Mouse (Mus musculus): ENCODE measurements at regions not wholly inside any gene's neighbourhood (a gene's known extent, or its start where the extent isn't known, plus 50 kb on each side); places are given as distances from the start of the nearest gene placed in this dataset.

DNA sequence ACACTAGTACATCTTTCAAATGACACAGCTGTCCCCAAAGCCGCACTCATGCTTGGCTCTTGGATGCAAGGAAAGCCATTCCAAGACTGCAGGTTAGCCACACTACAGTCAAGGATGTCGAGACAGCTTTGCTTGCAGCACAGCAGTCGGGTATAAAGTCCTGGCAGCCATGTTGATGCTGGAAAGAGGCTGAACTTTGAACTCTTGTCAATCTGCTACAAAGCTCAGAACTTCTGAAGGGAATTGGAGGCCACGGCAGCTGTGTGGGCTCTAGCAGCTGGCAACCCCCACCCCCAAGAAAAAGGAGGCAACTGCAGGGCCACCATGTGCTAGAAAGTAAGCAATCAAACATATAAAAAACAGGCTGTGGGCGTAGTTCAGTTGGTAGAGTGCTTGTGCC, 90.0 kb upstream of the Zcchc2 start:
- WGBS, result 85% methylated on average over 5 of the region's 5 CpGs
- no peak overlapping the region for H3K4me3 ChIP-seq (replicated peaks; ENCODE audit: insufficient read depth, low read depth, low read length)
- H3K27me3 ChIP-seq (ENCODE audit: control insufficient read depth, insufficient read depth, low read length), result no peaks in the 10 kb centered on the region
- H3K27ac ChIP-seq (ENCODE audit: insufficient read depth, low read length), result no peak overlapping the region
- peaks cover 8% of the 10 kb centered on the region; the same call in 1 of the 2 replicates for H3K4me1 ChIP-seq (ENCODE audit: control insufficient read depth, insufficient read depth, low read length)
- no peak for TF ChIP-seq CTCF (IDR thresholded peaks at IDR 0.05; ENCODE audit: borderline replicate concordance, insufficient read depth, low read depth, low read length)
- no peak for TF ChIP-seq POLR2A (IDR thresholded peaks at IDR 0.05; ENCODE audit: borderline replicate concordance, insufficient read depth, low read length)
- no peak for DNase-seq

DNA sequence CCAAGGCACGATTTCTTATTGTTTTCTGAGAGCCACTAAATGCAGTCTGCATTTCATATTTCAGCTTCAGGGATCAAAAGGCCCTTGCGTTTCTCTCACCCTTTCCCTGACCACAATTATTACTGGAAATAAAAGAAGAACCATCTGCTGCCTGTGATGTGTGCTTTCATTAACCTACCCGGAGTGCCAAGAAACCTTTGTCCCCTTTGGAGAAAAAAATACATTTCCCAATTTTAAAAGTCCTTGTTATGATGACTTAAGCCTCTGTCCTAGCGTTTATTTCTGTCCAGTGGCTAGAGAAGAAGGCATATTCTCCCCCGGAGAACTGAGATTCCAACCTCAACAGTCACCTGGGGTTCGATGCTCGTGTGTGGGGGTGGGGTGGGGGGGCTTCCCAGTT, 89.3 kb upstream of the Zcchc2 start:
- 72% methylated on average over 7 of the region's 7 CpGs for WGBS

DNA sequence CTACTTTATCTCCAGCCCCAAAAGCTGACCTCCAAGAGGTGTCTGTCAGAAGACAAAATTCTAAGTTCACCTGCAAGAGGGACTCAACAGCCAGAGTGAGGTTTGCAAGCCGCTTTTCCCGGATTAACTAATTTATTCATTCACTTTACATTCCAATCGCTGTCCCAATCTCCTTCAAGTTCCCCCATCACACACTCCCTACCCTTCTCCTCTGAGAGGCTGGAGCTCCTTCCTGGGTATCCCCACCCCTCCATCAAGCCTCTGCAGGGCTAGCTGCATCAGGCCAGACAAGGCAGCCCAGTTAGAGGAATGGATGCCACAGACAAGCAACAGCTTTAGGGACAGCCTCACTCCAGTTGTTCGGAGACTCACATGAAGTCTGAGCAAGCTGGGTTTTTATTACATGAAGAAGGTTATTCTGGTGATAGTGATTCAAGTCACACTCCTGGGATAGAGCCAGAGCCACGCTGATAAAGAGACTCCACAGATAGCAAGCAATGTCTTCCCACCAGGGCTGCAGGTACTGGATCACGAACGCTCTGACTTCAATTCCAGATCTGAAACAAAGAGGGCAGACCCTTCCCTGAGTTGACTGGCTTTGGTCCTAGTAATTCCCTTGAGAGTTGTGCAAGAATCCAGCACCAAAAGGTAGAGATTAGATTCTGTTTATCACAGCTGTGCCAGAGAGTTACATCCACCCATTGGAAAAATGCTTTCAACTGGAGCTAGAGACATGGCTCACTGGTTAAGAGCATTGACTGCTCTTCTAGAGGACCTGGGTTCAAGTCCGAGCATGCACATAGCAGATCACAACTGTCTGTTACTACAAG, 86.7 kb upstream of the Zcchc2 start:
- Histone ChIP-seq H3K27me3 (ENCODE audit: control insufficient read depth, insufficient read depth, low read length) (no peaks in the 10 kb centered on the region), H3K4me3 (replicated peaks; ENCODE audit: insufficient read depth, low read depth, low read length) (no peak overlapping the region), H3K4me1 (ENCODE audit: control insufficient read depth, insufficient read depth, low read length) (peaks cover 22% of the 10 kb centered on the region), H3K27ac (ENCODE audit: insufficient read depth, low read length) (no peak overlapping the region)
- no peak for DNase-seq
- WGBS, result 92% methylated on average over 8 of the region's 8 CpGs
- TF ChIP-seq POLR2A (IDR thresholded peaks at IDR 0.05; ENCODE audit: borderline replicate concordance, insufficient read depth, low read length) (no peak), CTCF (IDR thresholded peaks at IDR 0.05; ENCODE audit: borderline replicate concordance, insufficient read depth, low read depth, low read length) (no peak)

More for the DNA sequence above, 89.3 kb upstream of the Zcchc2 start:
- Histone ChIP-seq H3K27ac (ENCODE audit: insufficient read depth, low read length) (no peak overlapping the region), H3K27me3 (ENCODE audit: control insufficient read depth, insufficient read depth, low read length) (no peaks in the 10 kb centered on the region), H3K4me3 (replicated peaks; ENCODE audit: insufficient read depth, low read depth, low read length) (no peak overlapping the region), H3K4me1 (ENCODE audit: control insufficient read depth, insufficient read depth, low read length) (peaks cover 7% of the 10 kb centered on the region; the same call in 1 of the 2 replicates)
- DNase-seq, result no peak
- TF ChIP-seq CTCF (IDR thresholded peaks at IDR 0.05; ENCODE audit: borderline replicate concordance, insufficient read depth, low read depth, low read length), result no peak
- TF ChIP-seq POLR2A (IDR thresholded peaks at IDR 0.05; ENCODE audit: borderline replicate concordance, insufficient read depth, low read length), result no peak

DNA sequence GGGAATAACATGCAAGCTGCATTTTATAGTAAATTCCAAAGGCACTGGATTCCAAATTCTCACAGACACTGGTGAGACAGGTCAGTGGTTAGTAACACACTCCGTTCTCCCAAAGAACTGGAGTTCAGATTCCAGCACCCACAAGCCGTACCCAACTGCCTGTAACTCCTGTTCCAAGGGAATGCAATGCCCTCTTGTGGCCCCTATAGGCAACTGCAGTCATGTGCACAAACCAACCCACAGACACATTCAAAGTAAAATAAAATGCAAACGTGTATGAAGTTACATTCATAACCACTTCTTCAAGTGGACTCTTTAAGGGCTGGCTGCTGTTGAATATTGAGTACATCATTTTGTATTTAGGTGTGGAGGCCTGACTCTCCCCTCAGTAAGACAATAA, 85.5 kb upstream of the Zcchc2 start:
- Histone ChIP-seq H3K27ac (ENCODE audit: insufficient read depth, low read length) (no peak overlapping the region), H3K4me3 (replicated peaks; ENCODE audit: insufficient read depth, low read depth, low read length) (no peak overlapping the region), H3K27me3 (ENCODE audit: control insufficient read depth, insufficient read depth, low read length) (no peaks in the 10 kb centered on the region), H3K4me1 (ENCODE audit: control insufficient read depth, insufficient read depth, low read length) (peaks cover 23% of the 10 kb centered on the region)
- 97% methylated on average over 3 of the region's 3 CpGs for WGBS
- no peak for DNase-seq
- TF ChIP-seq CTCF (IDR thresholded peaks at IDR 0.05; ENCODE audit: borderline replicate concordance, insufficient read depth, low read depth, low read length), result peak; percentile 13; the same call in 1 of the 2 replicates
- no peak for TF ChIP-seq POLR2A (IDR thresholded peaks at IDR 0.05; ENCODE audit: borderline replicate concordance, insufficient read depth, low read length)

DNA sequence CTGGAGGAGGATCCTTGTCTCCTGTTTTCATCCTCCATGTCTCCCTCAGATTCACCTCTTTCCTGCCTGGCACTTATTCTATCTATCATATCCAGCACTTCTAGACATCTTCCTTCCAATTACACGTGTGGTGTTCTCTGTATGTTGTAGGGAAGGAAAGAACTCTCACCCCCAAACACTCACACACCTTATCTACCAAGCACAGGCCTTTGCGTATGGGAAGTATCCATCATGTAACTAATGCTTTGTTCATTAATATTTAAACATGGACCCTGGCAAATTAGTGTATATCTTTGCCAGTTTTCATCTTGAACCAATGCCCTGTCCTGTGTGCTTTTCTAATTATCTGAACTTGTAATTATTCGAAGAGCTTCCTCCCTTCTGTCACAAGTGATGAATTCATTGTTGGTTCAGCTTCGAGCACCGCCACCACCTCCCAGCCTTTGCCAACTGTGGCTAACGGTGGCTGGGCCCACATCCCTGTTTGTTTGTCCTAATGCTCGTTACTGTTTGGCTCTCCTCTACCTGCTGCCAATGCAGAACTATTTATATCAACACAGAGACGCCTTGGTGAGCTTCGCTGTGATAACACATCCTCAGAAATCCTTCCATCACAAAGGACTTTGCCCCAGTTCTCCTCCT, 84.3 kb upstream of the Zcchc2 start:
- peak in 1 of 2 experiments; percentile 78 for DNase-seq
- 14% methylated on average over 9 of the region's 9 CpGs for WGBS
- Histone ChIP-seq H3K27ac (ENCODE audit: insufficient read depth, low read length) (peak overlapping the region; percentile 5), H3K27me3 (ENCODE audit: control insufficient read depth, insufficient read depth, low read length) (no peaks in the 10 kb centered on the region), H3K4me3 (replicated peaks; ENCODE audit: insufficient read depth, low read depth, low read length) (no peak overlapping the region), H3K4me1 (ENCODE audit: control insufficient read depth, insufficient read depth, low read length) (peaks cover 23% of the 10 kb centered on the region)
- no peak for TF ChIP-seq POLR2A (IDR thresholded peaks at IDR 0.05; ENCODE audit: borderline replicate concordance, insufficient read depth, low read length)
- no peak for TF ChIP-seq CTCF (IDR thresholded peaks at IDR 0.05; ENCODE audit: borderline replicate concordance, insufficient read depth, low read depth, low read length)

DNA sequence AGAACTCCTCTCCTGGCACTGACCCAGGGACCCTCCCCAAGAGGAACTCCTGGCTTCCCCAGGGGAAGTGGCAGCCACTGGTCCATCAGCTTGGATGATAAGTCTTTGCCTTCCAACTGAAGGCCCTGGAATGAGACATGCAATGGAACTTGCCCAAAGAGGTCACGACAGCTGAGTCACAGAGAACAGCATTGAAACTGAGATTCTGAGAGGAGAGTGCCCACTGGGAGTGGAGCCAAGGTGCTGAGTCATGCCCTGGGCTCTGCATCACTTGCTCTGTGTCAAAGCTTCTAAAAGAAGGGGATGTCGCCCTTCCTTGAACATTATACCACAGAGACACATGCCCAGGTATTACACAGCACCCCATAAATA, 83.8 kb upstream of the Zcchc2 start:
- DNase-seq, result peak; percentile 84 to 92

DNA sequence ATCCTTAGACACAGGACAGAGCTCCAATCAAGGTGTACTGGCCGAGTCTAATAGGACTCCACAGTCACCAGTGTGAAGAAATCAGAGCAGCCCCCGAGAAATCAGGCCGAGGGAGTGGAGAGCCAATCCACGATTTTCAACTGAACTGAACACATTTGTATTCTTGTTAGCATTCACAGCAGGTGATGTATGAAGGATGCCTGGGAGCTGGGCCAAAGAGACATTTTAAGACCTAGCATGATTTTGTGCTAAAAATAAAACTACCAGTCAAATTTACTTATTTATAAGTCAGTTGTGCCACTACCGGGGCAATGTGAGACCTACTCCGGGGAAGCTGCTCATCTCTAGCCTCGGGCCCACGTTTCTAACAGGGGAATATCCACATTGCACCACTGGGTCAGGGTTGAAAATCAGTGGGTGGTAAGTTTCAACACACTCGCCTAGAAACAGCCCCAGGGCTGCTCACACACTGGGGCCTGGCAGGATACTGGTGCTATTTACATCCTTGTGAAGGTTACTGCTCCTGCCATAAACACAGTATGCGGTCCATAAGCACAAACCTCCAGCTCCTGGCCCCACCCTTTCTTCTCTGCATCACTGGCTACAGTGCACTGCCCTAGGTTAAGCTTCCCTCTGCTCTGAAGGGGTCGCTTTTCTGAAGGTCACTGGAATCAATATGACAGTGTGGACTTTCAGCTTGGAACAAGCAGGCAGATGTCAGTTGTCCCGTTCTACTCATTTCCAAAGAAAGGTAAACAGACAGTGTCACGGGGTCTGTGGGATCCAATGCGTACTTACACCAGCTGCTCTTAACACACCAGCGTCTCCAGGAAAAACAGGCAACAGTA, 82.0 kb upstream of the Zcchc2 start:
- TF ChIP-seq CTCF (IDR thresholded peaks at IDR 0.05; ENCODE audit: borderline replicate concordance, insufficient read depth, low read depth, low read length) (no peak), POLR2A (IDR thresholded peaks at IDR 0.05; ENCODE audit: borderline replicate concordance, insufficient read depth, low read length) (no peak)
- peak; percentile 68 to 74 for DNase-seq
- Histone ChIP-seq H3K4me1 (ENCODE audit: control insufficient read depth, insufficient read depth, low read length) (peaks cover 23% of the 10 kb centered on the region), H3K27me3 (ENCODE audit: control insufficient read depth, insufficient read depth, low read length) (no peaks in the 10 kb centered on the region), H3K27ac (ENCODE audit: insufficient read depth, low read length) (no peak overlapping the region), H3K4me3 (replicated peaks; ENCODE audit: insufficient read depth, low read depth, low read length) (no peak overlapping the region)
- 12% methylated on average over 15 of the region's 15 CpGs for WGBS

More for the DNA sequence above, 83.8 kb upstream of the Zcchc2 start:
- H3K27me3 ChIP-seq (ENCODE audit: control insufficient read depth, insufficient read depth, low read length), result no peaks in the 10 kb centered on the region
- no peak overlapping the region for H3K4me3 ChIP-seq (replicated peaks; ENCODE audit: insufficient read depth, low read depth, low read length)
- WGBS, result 7% methylated on average over 2 of the region's 2 CpGs
- H3K27ac ChIP-seq (ENCODE audit: insufficient read depth, low read length), result peak overlapping the region; percentile 5
- TF ChIP-seq POLR2A (IDR thresholded peaks at IDR 0.05; ENCODE audit: borderline replicate concordance, insufficient read depth, low read length), result no peak
- TF ChIP-seq CTCF (IDR thresholded peaks at IDR 0.05; ENCODE audit: borderline replicate concordance, insufficient read depth, low read depth, low read length), result no peak
- H3K4me1 ChIP-seq (ENCODE audit: control insufficient read depth, insufficient read depth, low read length), result peaks cover 23% of the 10 kb centered on the region
